Mouse (Mus musculus) kidney, embryonic 14.5 days (tissue): ENCODE data around the gene 4930583I09Rik. TPM values are rescaled to one million over a fixed set of nuclear protein-coding genes. Genes with fewer than 3 reads are reported as not detected.

Source experiments
- ATAC-seq: fragments of 200-750 bp; cut with Nextera tagmentation; 2 replicates; pipeline ENCODE4 v1.8.0; 2017; ENCODE audit warnings: moderate number of reproducible peaks, mild to moderate bottlenecking, moderate TSS enrichment, moderate library complexity; ENCODE audit not compliant: low FRiP score, low TSS enrichment
- H3K27ac ChIP-seq: fragments of 300-500 bp; sonication (generic); 2 replicates; pipeline ENCODE4 v1.5.1; 2014; ENCODE audit warnings: low read depth, mild to moderate bottlenecking, low read length, moderate library complexity, mixed read lengths
- H3K27me3 ChIP-seq: fragments of 300-500 bp; sonication (generic); 2 replicates; pipeline ENCODE4 v1.6.1; 2014; ENCODE audit warnings: mild to moderate bottlenecking, low read length; ENCODE audit not compliant: control insufficient read depth, insufficient read depth
- H3K36me3 ChIP-seq: fragments of 300-500 bp; sonication (generic); 2 replicates; pipeline ENCODE4 v1.6.1; 2014; ENCODE audit warnings: low read length, mixed read lengths; ENCODE audit not compliant: control insufficient read depth, insufficient read depth
- H3K4me1 ChIP-seq: fragments of 300-500 bp; sonication (generic); 2 replicates; pipeline ENCODE4 v1.6.1; 2014; ENCODE audit warnings: low read length, mixed read lengths; ENCODE audit not compliant: control insufficient read depth, insufficient read depth
- H3K4me2 ChIP-seq: fragments of 300-500 bp; sonication (generic); replicated peaks from 2 replicates; pipeline ENCODE4 v1.6.1; 2014; ENCODE audit warnings: low read depth, mild to moderate bottlenecking, low read length
- H3K4me3 ChIP-seq: fragments of 300-500 bp; sonication (generic); 2 replicates; pipeline ENCODE4 v1.5.1; 2014; ENCODE audit warnings: mild to moderate bottlenecking, low read length
- H3K9ac ChIP-seq: fragments of 300-500 bp; sonication (generic); 2 replicates; pipeline ENCODE4 v1.6.1; 2014; ENCODE audit warnings: low read depth, mild to moderate bottlenecking, low read length, moderate library complexity
- H3K9me3 ChIP-seq: fragments of 300-500 bp; sonication (generic); 2 replicates; pipeline ENCODE4 v1.6.1; 2016; ENCODE audit warnings: low read length; ENCODE audit not compliant: control insufficient read depth
- WGBS: fragments of 180-500 bp; shearing (Covaris S2); extraction: QIAGEN DNeasy Blood & Tissue Kit; methylation state at CpG from one replicate; pipeline ENCODE4 v1.1.7; 2014; 5-methylcytosine and 5-hydroxymethylcytosine counted together
- polyA plus RNA-seq: library from polyadenylated mRNA; unstranded; fragments of >200 nt; fragmentation: Nextera tagmentation; extraction: Ambion mirVana; gene quantifications from 2 replicates; pipeline ENCODE4 v1.2.1, GENCODE M21; 2014

The 4930583I09Rik gene
- polyA plus RNA-seq, 1 experiment from 2014 or later = not detected

GRCm38 (mm10) chr17:64785961-64786360 lies 49.9 kb downstream of the 4930583I09Rik start:
- 45% methylated on average over 1 of the region's 1 CpGs for WGBS
- Histone ChIP-seq H3K9me3 (no peaks in the 10 kb centered on the region), H3K36me3 (no peaks in the 10 kb centered on the region), H3K9ac (no peak overlapping the region), H3K4me3 (no peak overlapping the region), H3K4me2 (no peak overlapping the region), H3K27ac (no peak overlapping the region), H3K4me1 (no peaks in the 10 kb centered on the region), H3K27me3 (no peaks in the 10 kb centered on the region)
- ATAC-seq = no peak

Other genes with a start within 250 kb of the 4930583I09Rik start
- 9.8 and 12.5 TPM in 2 replicates for gene Man2a1, start 235.3 kb downstream of the 4930583I09Rik start, polyA plus RNA-seq